Mouse (Mus musculus) right cerebral cortex, postnatal 10 days (tissue): ENCODE data around the gene Mapk10.
"Not testable (repeated sequence)": the region's sequence is repeated elsewhere in the genome, so short reads cannot be mapped to it uniquely, and the experiment has no call there.

Experiments used
- DNase-seq, 2 experiments: peaks; one replicate each; pipeline ENCODE4 v3.0.0; 2021; ENCODE audit warnings: low spot score in 2 of 2

Mapk10 gene

DNA sequence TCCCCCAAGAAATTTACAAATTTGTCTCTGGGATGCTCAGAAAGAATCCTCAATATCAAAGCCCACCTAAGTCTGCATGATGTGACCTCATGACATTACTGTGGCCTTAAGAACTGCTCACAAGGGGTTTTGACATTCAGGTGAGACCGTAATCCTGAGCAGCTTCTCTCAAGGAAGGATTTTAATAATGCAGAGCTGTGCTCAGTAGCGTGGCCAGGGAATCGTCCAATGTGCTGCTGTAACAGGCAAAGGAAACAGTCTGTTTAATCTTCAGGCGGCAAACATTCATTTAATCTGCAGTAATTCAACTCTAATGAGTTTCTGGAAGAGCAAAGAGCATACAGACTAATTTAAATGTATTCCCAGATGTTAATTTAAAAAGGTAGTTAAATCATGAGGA, 236.7 kb downstream of the Mapk10 start:
- no peak for DNase-seq

DNA sequence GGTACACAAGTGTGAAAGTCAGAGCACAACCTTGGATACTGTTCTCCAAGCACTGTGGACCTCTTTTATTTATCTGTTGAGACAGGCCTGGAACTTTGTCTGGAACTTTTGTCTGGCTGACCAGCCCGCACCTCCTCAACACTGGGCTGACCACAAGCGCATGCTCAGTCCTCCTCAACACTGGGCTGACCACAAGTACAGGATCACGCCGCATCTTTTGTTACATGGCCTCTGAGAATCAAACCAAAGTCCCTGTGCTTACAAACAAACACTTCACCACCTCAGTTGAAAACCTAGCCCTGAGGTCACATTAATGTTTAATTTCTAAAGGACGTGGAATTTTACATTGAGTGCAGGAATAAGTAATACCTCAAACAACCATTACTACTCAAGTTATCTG, 246.7 kb downstream of the Mapk10 start:
- no peak for DNase-seq

DNA sequence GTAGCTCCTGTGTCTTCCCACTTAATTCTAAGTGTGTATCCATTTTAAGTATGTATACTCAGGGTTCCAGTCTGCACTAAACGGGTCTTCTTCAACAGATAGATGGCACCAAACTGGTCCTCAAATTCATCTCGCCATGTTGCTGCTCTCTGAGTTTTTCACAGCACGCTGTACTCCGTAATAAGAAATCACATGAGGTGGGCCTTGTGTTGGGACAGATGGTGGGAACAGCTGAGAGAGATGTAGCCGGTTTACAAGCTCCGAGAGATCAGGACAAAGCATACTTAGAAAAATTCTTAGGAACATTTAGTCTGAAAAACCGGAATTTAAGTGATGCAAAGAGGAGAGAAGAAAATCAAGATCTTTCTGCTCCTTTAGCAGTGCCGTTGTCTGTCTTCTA, 257.7 kb downstream of the Mapk10 start:
- peak; percentile 66 to 84 for DNase-seq

DNA sequence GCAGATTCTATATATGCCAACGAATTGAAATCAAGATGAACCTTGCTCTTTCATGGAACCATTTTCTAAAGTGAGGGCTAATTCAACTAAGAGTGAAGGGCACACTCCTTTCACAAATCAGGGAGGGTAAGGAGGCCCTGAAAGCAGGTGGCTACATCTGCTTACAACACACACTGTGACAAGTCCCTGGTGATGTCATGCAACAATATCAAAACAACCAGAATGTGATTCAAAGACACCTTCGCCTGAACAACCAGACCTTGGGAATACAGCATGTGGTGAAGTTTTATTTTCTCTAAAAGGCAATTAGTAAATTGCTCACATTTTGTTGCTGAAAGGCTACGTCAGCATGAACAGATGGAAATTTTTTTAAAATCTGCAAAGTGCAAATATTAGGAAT, 258.2 kb downstream of the Mapk10 start:
- no peak for DNase-seq

DNA sequence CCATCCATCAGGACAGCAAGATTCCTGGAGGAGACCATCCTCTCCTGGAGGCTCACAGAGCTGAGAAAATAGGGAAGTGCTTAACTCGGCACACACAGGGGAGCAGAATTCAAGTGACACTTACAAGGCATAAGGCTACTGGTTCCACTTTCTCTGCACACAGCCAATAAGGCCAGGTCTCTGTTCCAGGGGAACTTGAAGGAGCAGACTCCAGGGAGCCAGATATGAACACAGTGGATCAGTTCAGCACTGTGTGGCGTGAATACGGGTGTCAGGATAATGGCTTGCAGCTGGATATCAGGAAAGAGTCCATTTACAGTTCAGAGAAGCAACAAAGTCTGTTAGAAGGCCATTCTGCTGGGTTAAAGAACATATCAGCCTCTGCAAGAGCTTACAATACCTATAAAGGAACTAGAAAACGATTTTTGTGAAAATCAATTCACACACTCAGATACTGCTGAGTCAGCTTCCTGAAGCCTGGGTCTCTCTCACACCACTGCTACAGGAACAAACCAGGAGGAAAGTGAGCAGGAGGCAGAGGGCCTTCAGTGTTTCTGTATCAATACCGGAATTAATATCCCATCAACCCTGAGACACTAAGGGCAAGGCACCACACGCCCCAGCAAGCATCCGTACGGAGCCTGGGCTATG, 263.9 kb downstream of the Mapk10 start:
- DNase-seq = no peak

DNA sequence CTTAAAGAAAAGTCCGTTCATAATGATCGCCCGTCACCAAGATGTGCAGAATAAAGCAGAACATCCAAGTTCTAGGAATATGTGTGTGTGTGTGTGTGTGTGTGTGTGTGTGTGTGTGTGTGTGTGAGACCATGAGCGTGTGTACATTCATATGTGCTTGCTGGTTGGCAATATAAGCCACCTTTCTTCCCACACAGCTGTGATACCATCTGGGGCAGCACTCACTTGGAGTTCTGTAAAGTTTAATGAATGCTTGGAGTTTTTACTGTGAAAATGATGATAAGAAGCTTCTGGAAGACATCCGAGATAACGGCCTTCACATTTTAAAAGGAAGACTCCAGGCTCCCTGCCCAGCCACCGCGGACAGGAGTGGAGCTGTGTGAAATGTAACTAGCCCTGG, 264.5 kb downstream of the Mapk10 start:
- peak; percentile 63 to 82 for DNase-seq

DNA sequence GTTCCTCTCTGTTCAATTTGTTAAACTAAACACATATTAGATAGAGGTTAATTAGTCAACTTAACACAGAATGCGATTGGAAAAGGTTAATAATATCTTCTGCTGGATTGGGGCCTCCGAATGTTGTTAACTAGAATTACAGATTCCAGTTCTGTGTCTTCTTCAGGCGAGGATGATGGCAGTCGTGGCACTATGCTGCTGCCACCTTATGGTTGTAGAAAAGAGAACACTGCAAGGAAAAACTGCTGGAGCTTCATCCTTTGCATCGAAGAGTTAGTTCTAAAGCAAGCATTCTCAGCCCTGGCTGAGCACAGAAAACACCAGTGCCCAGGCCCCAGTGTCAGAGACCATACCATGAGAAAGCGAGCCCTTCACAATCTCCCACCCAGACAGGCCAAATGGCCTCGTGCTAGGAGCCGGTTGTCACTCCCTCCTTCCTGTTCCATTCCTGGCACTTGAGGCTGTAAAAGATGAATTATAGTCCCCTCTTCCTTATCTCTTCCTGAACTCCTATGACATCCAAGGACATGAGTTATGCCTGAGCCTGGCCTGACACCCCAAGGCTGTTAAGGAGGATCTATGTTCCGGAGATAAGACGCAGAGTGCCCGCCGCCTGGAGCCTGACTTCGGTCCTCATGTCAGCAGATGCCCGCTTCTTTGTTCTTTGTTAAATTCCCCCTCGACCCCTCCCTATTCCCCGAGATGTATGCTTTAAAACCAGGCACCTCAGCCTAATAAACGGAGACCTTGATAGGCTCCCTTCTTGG, 267.1 kb downstream of the Mapk10 start:
- DNase-seq = peak; percentile 52 to 61

DNA sequence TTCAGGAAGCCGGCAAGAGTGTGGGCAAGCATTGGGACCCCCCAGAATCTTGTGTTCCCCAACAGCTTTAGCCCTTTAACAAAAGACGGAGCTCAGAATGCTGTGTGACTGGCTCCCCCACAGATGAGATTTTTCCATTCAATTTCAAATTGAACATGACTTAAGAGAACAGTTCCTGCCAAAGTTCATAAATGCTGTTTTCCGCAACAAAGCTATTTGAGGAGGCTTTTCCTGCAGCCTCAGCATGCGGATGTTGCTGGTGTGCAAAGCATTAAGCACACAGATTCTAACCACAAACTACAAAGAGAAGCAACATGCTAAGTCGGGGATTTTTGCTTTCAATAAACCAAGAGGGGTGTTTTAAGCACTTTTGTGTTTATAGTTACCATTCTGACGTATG, 281.0 kb downstream of the Mapk10 start:
- peak in 1 of 2 experiments; percentile 19 for DNase-seq

DNA sequence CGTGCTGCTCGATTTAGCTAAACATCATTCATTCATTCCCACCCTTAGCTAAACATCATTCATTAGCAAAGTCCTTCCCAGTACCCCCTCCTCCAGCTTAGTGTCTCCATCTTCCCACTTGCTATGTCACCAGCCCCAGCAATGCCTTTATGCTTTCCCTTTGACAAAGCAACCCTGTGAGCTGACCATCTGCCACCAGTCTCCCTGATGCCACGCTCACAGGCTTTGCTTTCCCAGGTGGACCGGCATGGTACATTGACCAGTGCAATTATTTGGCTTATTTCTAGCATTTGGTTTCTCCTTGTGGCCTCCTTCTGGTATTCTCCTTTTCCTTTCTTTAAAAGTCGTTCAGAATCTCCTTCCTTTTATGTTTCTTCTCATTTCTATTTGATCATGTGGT, 284.3 kb downstream of the Mapk10 start:
- DNase-seq = peak in 1 of 2 experiments; percentile 13

DNA sequence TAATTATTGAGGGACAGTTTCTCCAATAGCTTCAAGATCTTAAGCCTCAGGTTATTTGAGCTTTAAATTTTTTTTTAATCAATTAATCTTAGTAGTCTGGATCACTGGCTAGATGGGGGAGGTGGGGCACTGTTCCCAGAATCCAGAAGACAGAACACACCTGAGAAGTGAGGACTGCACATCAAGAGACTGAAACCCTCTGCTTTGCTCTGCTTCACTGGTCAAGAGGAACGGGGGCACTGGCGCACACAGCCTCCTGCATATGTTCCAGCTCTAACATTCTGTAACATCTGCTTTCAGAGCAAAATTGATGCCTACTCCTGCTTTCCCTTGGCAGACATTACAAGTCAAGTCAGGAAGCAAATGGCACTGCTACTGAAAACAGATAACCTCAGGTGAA, 290.9 kb downstream of the Mapk10 start:
- no peak for DNase-seq

DNA sequence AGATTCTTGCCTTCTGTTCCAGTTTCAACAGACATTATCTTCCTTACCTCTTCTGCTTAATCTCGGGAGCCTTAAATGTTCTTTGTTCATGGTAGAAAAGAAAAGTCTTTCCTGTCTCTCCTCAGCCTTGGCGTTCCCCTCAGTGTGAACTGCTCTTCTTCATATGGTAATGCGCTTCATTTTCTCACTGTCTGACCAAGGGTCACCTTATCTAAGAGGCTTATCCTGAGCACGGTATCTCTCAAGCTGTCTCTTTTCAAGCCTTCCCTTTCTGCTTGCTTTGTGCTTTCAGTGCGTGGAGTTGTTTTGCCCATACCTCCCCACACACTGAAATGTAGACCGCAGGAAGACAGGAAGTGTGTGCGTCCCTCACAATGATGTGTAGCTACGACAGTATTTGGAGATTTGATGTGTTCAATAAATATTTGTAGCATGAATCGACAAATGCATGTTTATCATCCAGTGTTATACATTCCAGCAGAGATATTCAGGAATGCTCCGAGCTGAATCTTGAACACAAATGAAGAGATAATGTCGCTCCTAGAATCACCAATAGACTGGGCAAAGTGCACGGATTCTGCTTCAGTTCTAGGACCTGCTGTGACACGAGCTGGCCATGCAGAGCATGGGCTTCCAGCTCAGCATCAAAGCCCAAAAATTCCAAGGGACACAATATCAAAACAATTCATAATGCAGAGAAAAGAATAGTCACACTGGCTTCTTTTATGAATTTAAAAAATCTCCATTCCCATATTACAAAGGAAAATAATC, 305.5 kb downstream of the Mapk10 start:
- no peak for DNase-seq

DNA sequence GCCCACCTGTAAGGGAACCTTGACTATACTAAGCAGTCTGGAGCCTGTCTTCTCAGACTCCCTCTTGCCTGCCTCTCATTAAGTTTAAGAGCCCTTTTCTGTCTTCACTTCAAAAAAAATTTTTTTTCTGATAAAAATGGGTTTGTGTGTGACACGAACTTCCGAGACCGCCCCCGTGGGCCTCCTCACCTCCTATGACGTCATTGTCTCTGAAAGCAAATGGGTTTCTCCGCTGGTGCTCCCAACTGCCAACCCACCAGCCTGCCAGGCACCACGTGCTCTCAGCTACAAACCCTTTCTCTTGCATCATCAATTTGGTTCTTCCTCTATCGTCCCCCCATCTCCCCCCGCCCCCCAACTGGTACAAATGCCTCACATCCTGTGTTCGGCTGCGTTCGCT, 307.1 kb downstream of the Mapk10 start:
- no peak for DNase-seq

DNA sequence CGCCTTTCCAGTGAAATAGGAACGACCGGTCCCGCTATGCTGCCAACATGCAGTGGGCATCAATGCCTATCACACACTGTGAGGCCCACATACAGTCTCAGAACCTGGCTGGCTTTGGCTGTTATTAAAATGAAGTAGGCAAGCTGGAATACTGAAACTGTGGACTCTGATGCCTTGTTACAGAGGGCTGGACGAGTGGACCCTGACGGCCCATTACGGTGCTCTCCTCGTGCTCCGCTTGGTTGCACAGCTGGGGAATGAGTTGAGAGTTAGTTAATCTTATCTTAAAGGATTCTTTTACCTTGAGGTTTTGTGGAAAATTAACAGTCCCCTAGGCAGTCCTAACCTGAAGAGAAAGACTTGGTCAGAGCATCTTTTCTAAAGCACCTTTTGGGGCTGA, 307.6 kb downstream of the Mapk10 start:
- no peak for DNase-seq

DNA sequence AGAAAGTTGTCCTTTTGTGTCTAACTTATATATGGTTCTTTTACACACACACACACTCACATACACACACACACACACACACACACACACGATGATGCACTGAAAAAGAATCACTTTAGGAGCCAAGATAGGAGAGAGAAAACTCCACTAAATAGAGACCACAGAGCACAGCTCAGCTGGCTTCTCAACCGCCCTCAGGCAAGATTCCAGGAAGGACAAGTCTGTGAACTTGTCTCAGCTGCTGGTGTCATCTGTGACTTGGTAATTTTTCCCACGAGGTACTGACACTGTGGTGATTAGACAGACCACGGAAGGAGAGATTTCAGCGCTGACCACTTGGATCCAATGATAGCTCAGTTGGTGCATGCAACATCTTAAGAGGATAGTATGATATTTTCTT, 310.0 kb downstream of the Mapk10 start:
- no peak for DNase-seq

DNA sequence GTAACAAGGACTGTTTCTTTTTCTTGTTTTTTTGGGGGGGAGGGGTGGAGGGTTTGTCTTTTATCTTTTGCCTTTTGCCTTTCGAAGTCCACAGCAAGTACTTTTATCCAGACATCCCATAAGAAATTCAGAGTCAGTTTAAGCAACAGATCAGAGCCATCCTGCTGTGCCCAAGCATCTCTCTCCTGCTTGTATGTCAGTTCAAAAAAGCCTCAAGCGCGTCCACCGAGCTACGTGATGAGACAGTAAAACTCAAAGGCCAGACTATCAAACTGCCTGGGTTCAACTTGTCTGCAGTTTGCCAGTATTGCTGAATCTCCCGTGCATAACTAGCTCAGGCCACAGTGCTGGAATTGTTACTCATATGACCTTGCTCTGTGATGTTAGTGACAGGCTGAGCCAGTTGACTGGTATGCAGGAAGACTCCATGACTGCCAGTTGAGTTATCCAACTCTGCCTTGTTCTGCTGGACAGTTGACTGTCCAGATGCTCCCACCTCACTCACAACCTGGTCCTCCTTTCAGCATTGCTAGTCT, 311.4 kb downstream of the Mapk10 start:
- no peak for DNase-seq

DNA sequence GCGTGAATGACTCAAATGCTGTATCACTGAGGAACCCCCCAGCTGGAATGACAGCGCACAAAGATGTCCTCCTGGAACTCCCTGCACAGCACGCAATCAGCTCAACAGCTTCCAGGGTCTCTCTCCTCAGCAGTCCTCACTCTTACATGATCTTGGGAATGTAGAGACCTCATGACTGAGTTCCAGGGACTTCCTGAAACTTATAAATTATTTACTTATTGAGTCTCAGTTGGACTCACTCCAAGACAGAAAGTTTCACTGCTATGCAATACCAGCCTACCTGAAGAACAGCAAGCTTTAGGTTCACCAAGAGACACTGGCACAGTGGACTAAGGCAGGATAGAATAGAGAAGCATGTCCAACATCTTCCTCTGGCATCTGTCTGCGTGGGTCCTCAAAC, 312.8 kb downstream of the Mapk10 start:
- DNase-seq = no peak

DNA sequence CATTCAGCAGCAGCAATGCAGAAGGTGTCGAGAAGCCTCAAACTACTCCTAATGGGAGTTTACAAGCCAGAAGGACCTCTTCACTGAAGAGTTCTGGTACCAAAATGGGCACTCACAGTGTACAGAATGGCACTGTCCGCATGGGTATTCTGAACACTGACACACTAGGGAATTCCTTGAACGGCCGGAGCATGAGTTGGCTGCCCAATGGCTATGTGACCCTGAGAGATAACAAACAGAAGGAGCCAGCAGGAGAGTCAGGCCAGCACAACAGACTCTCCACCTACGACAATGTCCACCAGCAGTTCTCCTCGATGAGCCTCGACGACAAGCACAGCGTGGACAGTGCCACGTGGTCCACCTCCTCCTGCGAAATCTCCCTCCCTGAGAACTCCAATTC, 318.9 kb downstream of the Mapk10 start:
- no peak for DNase-seq

DNA sequence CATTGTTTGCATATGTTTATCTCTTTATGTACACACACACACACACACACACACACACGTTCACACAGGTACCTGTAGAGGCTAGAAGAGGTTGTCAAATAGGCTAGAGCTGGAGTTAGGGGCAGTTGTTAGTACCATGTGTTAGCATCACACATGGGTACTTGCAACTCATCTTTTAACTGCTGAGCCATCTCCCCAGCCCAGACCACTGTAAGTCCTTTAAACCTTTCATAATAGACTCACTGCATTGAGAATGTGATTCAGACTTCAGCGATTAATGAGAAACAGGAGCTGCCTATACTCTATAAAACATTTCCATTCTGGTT, 322.0 kb downstream of the Mapk10 start:
- no peak for DNase-seq

DNA sequence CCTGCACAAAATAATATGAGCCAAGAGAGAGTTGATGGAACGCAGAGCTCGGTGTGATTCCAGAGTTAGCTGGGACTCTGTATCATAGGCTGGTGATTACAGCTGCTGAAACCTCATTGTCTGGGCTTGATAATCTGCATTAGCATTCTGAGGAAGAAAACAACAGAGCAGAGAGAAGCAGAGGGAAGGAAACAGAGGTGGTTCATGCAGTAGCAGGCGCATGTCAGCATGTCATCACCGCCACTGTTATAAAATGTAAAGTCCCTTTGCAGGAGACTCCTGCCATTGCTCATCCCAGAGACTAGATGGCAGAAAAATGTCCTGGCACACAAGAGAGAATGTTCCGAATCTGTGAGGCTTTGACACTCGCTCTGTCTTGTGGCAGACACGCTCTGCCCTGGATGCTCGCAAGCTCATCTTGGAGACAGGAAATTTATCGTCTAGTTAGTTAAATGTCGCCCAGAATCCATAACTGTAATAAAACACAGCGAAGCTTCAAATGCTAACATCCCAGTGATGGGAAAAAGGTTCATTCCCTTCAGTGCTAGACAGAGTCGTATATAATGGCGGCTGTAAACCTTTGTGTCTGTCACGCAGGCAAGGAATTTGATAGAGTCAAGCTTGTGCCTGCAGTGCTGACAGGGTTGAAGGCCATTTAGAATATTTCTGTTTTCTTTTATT, 322.5 kb downstream of the Mapk10 start:
- no peak for DNase-seq

DNA sequence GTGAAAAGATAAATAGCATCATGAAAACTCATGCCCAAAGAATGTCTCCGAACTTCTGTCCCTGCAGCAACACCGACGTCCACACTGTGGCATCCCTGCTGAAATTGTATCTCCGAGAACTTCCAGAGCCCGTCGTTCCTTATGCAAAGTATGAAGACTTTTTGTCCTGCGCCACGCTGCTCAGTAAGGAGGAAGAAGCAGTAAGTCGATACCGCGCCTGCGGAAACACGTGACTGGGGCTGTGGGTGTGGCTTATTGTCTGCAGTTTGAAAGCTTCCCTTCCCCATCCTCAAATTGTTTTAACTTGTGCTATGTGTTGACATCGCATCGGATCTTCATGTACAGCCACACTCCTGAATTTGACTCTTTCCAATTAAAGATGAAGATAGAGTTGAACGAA, 335.5 kb downstream of the Mapk10 start:
- no peak for DNase-seq

DNA sequence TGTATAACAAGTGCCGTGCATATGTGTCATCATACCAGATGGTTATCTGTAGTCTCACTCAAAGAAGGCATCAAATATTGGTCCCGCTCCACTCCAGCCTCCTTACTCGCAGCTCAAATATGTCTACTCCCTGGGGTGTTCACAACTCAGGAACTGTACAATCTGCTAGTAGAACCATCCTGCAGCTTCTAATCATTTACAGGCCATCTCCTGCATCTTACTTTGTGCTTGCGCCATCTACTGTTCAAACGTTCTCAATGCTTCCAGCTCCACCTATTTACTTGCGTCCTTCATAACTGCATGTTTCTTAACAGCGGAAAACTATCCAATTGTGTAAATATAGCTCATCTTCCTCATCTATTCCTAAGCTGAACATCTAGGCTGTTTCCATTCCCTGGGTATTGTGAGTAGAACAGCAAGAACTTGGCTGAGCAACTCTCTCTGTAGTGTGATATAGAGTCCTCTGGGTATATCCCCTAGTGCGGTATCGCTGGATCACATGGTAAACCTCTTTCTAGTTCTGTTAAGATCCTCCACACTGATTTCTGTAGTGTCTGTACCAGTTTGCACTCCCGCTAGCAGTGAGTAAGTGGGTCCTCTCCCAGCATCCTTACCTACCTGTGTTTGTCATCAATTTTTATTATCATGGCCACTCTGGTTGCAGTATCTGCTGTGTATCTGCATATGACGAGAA, 336.4 kb downstream of the Mapk10 start:
- peak; percentile 75 to 82 for DNase-seq

DNA sequence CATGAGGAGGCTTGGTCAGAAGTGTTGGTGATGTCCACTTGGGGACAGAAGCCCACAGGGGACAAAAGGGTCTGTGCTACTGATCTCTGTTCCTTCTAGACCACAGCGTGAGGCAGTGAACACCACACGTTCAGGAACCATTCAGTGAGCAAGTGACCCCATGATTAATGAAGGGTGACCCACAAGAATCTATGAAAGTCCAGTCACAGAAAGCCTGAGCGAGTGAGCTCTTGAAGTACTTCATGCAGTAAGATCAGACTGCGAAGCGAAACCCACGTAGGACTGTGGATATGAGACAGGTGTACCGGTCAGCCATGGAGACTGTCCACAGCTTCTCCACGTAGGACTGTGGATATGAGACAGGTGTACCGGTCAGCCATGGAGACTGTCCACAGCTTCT, 338.1 kb downstream of the Mapk10 start:
- DNase-seq = not testable (repeated sequence)
